Mouse (Mus musculus) heart, embryonic 14.5 days (tissue): ENCODE results near the gene Sgsh. TPM values are rescaled to one million over a fixed set of nuclear protein-coding genes. Genes with fewer than 3 reads are reported as not detected.
A peak's percentile ranks its signal among the peaks of the same experiment; 100 is the strongest.

ENCODE experiments used
- ATAC-seq: fragments of 200-750 bp; cut with Nextera tagmentation; 2 replicates; pipeline ENCODE4 v1.8.0; 2017; ENCODE audit warnings: low read depth, moderate TSS enrichment; ENCODE audit not compliant: insufficient number of reproducible peaks, insufficient read depth, low FRiP score
- H3K27ac ChIP-seq, 2 experiments: fragments of 200-500 bp in 1 of 2; fragments of 300-500 bp in 1 of 2; sonication (generic) in 1 of 2; replicated peaks in 1 of 2; 2 replicates each; pipeline ENCODE4 v1.5.1; 2012 to 2014; ENCODE audit warnings: low read depth in 2 of 2, low read length in 2 of 2, control low read depth in 1 of 2, mild to moderate bottlenecking in 1 of 2, mixed read lengths in 1 of 2; ENCODE audit not compliant: control insufficient read depth in 1 of 2, insufficient read depth in 1 of 2
- H3K27me3 ChIP-seq: fragments of 300-500 bp; sonication (generic); 2 replicates; pipeline ENCODE4 v1.6.1; 2014; ENCODE audit warnings: mild to moderate bottlenecking, low read length, control low read depth; ENCODE audit not compliant: control insufficient read depth, insufficient read depth
- H3K36me3 ChIP-seq: fragments of 300-500 bp; sonication (generic); 2 replicates; pipeline ENCODE4 v1.6.1; 2014; ENCODE audit warnings: mild to moderate bottlenecking, control low read depth, low read length, mixed read lengths; ENCODE audit not compliant: control insufficient read depth, insufficient read depth
- H3K4me1 ChIP-seq, 2 experiments: fragments of 200-500 bp in 1 of 2; fragments of 300-500 bp in 1 of 2; sonication (generic) in 1 of 2; 2 replicates each; pipeline ENCODE4 v1.6.1; 2012 to 2014; ENCODE audit warnings: low read length in 2 of 2, control low read depth in 1 of 2, mixed read lengths in 1 of 2; ENCODE audit not compliant: control insufficient read depth in 2 of 2, insufficient read depth in 2 of 2
- H3K4me2 ChIP-seq: fragments of 300-500 bp; sonication (generic); 2 replicates; pipeline ENCODE4 v1.6.1; 2014; ENCODE audit warnings: mild to moderate bottlenecking, low read length
- H3K4me3 ChIP-seq, 2 experiments: fragments of 200-500 bp in 1 of 2; fragments of 300-500 bp in 1 of 2; sonication (generic) in 1 of 2; 2 replicates each; pipeline ENCODE4 v1.5.1; 2012 to 2014; ENCODE audit warnings: low read length in 2 of 2, mild to moderate bottlenecking in 2 of 2, control low read depth in 1 of 2, low read depth in 1 of 2, moderate library complexity in 1 of 2; ENCODE audit not compliant: control insufficient read depth in 1 of 2, insufficient read depth in 1 of 2
- H3K9ac ChIP-seq: fragments of 300-500 bp; sonication (generic); 2 replicates; pipeline ENCODE4 v1.6.1; 2014; ENCODE audit warnings: mild to moderate bottlenecking, low read length
- H3K9me3 ChIP-seq: fragments of 300-500 bp; sonication (generic); 2 replicates; pipeline ENCODE4 v1.6.1; 2016; ENCODE audit warnings: low read length, control low read depth; ENCODE audit not compliant: control insufficient read depth
- WGBS: fragments of 180-500 bp; shearing (Covaris S2); extraction: QIAGEN DNeasy Blood & Tissue Kit; methylation state at CpG from one replicate; pipeline ENCODE4 v1.1.7; 2014; 5-methylcytosine and 5-hydroxymethylcytosine counted together
- polyA plus RNA-seq: library from polyadenylated mRNA; unstranded; fragments of >200 nt; fragmentation: Nextera tagmentation; extraction: Ambion mirVana; gene quantifications from 2 replicates; pipeline ENCODE4 v1.2.1, GENCODE M21; 2014

The Sgsh gene
- polyA plus RNA-seq, 1 experiment from 2014 or later, result 7.4 TPM

DNA sequence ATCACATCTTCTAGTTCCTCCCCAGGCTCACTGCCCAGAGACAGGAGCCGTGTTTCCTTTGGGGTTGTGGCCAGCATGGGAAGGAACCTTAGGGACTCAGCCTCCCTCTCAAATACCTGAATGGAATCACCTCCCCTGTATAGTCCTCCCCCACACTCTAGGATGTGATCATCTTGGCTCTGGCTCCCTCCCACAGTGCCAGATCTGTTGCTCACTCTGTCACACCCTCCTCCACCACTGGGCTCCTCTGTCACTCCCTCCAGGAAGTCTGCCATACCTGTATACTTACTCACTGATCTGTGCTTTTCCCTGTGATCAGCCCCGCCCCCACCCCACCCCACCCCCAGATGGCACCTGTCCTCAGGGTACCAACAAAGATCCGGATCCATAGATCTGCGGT lies 24.7 kb downstream of the Sgsh start:
- Histone ChIP-seq H3K36me3 (no peaks in the 10 kb centered on the region), H3K4me1 (no peaks in the 10 kb centered on the region), H3K4me3 (no peak overlapping the region), H3K27me3 (peaks cover 9% of the 10 kb centered on the region; the same call in 1 of the 2 replicates), H3K9me3 (no peaks in the 10 kb centered on the region), H3K9ac (no peak overlapping the region), H3K4me2 (no peak overlapping the region), H3K27ac (no peak overlapping the region)
- 0 out of 2 replicates have a peak, but pooled peaks have one; percentile 22 for ATAC-seq
- 48% methylated on average over 4 of the region's 4 CpGs for WGBS

DNA sequence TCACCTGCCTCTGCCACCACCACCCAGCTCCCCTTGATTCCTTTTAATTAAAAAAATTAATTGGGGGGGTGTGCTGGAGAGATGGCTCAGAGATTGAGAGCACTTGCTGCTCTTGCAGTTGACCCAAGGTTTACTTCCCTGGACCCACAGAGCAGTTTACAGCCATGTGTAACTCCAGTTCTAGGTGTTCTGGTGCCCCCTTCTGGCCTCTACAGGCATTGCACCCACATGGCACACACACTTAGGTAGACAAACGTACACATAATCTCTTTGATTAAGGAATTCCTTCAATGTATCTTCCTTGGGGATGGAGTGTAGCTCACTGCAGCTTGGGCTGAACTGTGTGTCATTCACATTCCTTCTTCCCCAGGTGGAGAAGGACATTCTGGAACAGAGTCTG lies 30.3 kb downstream of the Sgsh start:
- no peaks in the 10 kb centered on the region for H3K4me1 ChIP-seq

DNA sequence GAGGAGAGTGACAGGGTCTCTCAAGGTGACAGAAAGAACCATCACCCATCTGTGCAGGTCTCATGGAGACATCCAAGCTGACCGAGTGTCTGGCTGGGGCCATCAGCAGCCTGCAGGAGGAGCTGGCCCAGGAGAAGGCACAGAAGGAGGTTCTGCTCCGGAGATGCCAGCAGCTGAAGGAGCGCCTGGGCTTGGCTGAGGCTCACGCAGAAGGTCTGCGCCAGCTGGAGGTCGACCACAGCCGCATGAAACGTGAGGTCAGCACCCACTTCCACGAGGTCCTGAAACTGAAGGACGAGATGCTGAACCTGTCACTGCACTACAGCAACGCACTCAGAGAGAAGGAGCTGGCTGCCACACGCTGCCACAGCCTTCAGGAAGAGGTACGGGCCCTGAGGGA lies 32.8 kb downstream of the Sgsh start:
- peaks cover 3% of the 10 kb centered on the region; the same call in 1 of the 2 replicates for H3K9me3 ChIP-seq
- H3K27me3 ChIP-seq, result 0 out of 2 replicates have a peak, but pooled peaks cover 5% of the 10 kb centered on the region
- H3K4me3 ChIP-seq, result no peak overlapping the region
- H3K27ac ChIP-seq, result no peak overlapping the region
- 71% methylated on average over 13 of the region's 13 CpGs for WGBS
- no peaks in the 10 kb centered on the region for H3K4me1 ChIP-seq
- H3K36me3 ChIP-seq, result no peaks in the 10 kb centered on the region
- no peak overlapping the region for H3K9ac ChIP-seq
- no peak overlapping the region for H3K4me2 ChIP-seq
- no peak for ATAC-seq

More for the DNA sequence above, 30.3 kb downstream of the Sgsh start:
- Histone ChIP-seq H3K27me3 (peaks cover 9% of the 10 kb centered on the region; the same call in 1 of the 2 replicates), H3K27ac (no peak overlapping the region), H3K9ac (no peak overlapping the region), H3K4me3 (no peak overlapping the region), H3K9me3 (peaks cover 3% of the 10 kb centered on the region; the same call in 1 of the 2 replicates), H3K4me2 (no peak overlapping the region), H3K36me3 (no peaks in the 10 kb centered on the region)
- 65% methylated on average over 1 of the region's 1 CpGs for WGBS
- no peak for ATAC-seq

DNA sequence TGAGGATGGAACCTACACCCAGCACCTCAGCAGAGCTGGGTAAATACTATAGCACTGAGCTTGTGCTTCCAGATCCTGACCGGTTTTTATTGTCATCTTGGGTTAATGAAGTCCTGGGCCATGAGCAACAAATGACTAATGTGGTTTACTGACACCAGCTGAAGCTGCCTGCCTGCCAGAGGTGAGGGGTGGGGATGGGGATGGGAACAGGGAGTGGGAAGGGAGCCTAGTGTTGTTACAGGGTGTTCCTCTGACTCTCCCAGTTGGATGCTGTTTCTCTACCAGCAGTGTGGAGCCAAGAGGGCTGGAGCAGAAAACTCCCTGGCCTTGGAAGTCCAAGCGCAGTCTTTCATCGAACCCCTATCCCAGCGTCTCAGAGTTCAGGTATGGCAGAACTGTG lies 38.6 kb downstream of the Sgsh start:
- no peak overlapping the region for H3K4me2 ChIP-seq
- no peaks in the 10 kb centered on the region for H3K4me1 ChIP-seq
- no peaks in the 10 kb centered on the region for H3K27me3 ChIP-seq
- H3K27ac ChIP-seq, result no peak overlapping the region
- 78% methylated on average over 4 of the region's 4 CpGs for WGBS
- no peak overlapping the region for H3K9ac ChIP-seq
- H3K36me3 ChIP-seq, result no peaks in the 10 kb centered on the region
- ATAC-seq, result no peak
- no peak overlapping the region for H3K4me3 ChIP-seq
- no peaks in the 10 kb centered on the region for H3K9me3 ChIP-seq

DNA sequence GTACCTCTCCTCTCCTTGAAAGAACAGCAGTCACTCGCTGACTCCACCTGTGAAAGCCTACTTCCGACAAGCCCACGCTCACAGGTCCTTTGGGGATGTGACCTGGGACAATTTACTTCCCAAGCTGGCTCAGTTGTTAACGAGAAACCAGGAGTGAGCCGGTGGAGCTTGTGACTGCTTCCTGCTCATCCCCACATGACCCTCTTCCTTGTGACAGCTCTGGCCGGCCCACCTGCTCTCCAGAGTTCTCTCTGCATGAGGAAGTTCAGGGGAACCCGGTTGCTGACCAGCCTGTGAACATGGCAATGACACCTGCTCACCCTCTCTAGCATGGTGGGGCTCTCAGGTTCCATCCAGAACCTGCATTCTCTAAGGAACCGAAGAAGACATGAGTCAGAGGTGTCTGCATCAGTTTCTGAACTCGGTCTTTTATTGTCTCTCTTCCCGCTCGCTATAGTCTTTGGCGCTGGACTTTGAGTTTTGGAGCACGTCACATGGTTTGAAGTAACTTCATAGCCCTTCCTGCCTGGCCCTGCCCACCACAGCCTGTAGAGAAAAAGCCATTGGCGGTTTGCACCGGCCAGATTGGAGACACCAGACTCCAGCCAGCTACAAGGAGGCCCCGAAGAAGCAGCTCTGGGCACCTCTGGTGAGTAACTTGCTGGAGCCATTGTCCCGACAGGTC lies 40.9 kb downstream of the Sgsh start:
- Histone ChIP-seq H3K4me2 (no peak overlapping the region), H3K9ac (no peak overlapping the region)

DNA sequence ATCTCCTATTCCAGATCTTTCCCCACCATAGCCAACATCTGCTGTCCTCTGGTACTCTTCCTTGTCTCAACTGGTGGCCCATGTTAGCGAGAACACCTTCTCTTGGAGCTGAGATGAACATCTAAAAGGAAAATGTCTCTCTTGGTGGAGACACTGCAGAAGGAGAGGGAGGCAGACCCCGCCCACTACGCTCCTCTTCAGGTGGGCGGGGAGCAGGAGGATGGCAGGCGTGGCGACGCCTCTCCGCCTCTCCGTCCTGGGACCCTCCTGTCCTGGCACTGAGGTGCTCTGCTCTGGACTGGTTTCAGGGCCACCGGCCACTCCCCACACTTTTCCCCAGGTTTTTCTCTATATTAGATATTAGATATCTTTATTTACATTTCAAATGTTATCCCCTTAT lies 44.7 kb downstream of the Sgsh start:
- Histone ChIP-seq H3K4me2 (no peak overlapping the region), H3K9me3 (no peaks in the 10 kb centered on the region), H3K9ac (no peak overlapping the region), H3K27ac (no peak overlapping the region), H3K36me3 (no peaks in the 10 kb centered on the region), H3K4me1 (peaks cover 19 to 20% of the 10 kb centered on the region in 2 experiments), H3K4me3 (no peak overlapping the region), H3K27me3 (0 out of 2 replicates have a peak, but pooled peaks cover 4% of the 10 kb centered on the region)
- WGBS, result 27% methylated on average over 10 of the region's 10 CpGs
- ATAC-seq, result no peak

More for the DNA sequence above, 40.9 kb downstream of the Sgsh start:
- Histone ChIP-seq H3K4me3 (no peak overlapping the region), H3K9me3 (no peaks in the 10 kb centered on the region), H3K27me3 (0 out of 2 replicates have a peak, but pooled peaks cover 4% of the 10 kb centered on the region), H3K27ac (no peak overlapping the region), H3K36me3 (no peaks in the 10 kb centered on the region), H3K4me1 (no peaks in the 10 kb centered on the region)
- 73% methylated on average over 17 of the region's 17 CpGs for WGBS
- ATAC-seq, result no peak

DNA sequence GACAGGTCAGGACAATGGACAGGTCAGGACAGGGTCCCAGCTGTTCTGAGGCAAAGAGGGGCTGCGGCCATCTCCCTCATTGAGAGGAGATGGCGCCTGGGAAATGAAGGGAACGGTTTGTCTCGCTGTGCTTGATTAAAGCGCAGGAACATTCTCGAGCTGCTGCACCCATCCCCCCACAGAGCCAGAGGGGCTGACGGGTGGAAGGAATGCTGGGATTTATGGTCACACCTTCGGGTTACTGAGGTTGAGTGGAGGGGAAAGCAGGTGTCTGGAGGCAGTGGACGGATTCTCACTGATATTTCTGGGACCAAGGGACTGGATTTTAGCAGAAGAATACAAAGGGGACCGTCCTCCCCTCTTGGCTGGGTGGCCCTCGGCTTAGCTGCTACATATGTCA lies 47.4 kb downstream of the Sgsh start:
- Histone ChIP-seq H3K27me3 (0 out of 2 replicates have a peak, but pooled peaks cover 4% of the 10 kb centered on the region), H3K4me3 (no peak overlapping the region), H3K4me2 (no peak overlapping the region; the same call in 1 of the 2 replicates), H3K27ac (peak overlapping the region; percentile 42 to 87), H3K36me3 (no peaks in the 10 kb centered on the region), H3K4me1 (peaks cover 19 to 20% of the 10 kb centered on the region in 2 experiments), H3K9me3 (no peaks in the 10 kb centered on the region), H3K9ac (no peak overlapping the region)
- WGBS, result 22% methylated on average over 11 of the region's 11 CpGs
- no peak for ATAC-seq

DNA sequence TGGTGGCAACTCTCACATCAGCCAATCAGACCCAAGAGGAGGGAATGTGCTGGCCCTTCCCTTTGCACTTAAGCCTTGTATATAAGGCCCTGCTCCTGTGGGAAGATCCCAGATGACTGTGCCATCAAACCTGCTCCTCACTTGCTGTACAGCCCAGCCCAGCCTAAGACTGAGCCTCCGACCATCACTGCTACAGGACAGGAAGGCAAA lies 47.8 kb downstream of the Sgsh start, which contains the start of gene Card14:
Gene Card14, plus strand, starts transcription at position 111 of the 210 bp plus-strand sequence.
- Histone ChIP-seq H3K36me3 (no peaks in the 10 kb centered on the region), H3K4me3 (no peak within 1 kb of the TSS), H3K27me3 (0 out of 2 replicates have a peak, but pooled peaks cover 4% of the 10 kb centered on the region), H3K4me1 (peaks cover 19 to 20% of the 10 kb centered on the region in 2 experiments), H3K4me2 (peak within 1 kb of the TSS; percentile 11; the same call in 1 of the 2 replicates), H3K9me3 (no peaks in the 10 kb centered on the region), H3K9ac (peak within 1 kb of the TSS; percentile 25; the same call in 1 of the 2 replicates), H3K27ac (peak within 1 kb of the TSS; percentile 87 to 89)
- 65% methylated on average over 1 of the region's 1 CpGs for WGBS
- no peak for ATAC-seq
